Mouse (Mus musculus) lung, adult 18-20 months (tissue): Measurements from ENCODE around the gene Dach1.

Experiments used
- DNase-seq, 2 experiments: peaks; one replicate each; pipeline ENCODE4 v3.0.0; 2022; ENCODE audit warnings: mixed read lengths in 2 of 2

Gene Dach1

GRCm38 (mm10) chr14:98035261-98035660, 134.3 kb downstream of the Dach1 start:
- no peak for DNase-seq

DNA sequence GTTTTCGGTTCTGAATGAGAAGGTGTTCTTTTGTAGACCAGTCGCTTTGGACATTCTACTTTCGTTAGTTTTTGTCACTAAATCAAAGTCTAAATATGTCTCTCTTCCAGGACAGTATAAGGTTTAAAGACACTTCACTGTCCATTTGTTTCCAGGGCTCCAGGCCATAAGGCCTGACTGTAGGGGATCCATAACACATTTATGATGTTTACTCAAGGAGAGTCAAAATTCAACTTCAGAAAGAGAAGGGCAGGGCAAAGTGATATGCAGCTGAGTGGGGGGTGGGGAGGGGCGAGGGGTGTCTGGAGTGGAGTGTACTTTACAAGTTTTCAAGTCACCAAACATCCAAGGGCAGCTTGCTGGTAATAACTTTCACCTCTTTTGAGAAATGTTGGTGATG, 146.0 kb downstream of the Dach1 start:
- DNase-seq = no peak

GRCm38 (mm10) chr14:98014053-98014452, 155.5 kb downstream of the Dach1 start:
- no peak for DNase-seq

DNA sequence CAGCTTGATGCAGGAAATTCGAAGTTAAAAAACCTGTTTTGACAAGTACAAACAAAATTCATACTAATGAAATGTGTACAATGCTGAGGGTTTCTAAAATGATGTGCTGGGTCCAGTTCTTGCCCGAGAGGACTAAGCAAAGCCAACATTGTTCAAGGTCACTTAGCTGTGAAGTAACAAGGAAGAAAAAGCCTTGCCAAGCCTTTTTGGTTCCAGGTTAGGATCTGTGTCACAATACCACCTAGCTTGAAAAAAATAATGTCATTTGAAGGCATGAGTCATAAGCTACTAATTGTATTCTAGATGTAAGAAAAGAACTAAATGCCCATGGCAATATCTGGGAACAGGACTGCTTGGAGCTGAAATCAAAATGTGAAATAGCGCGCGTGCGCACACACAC, 161.1 kb downstream of the Dach1 start:
- no peak for DNase-seq

DNA sequence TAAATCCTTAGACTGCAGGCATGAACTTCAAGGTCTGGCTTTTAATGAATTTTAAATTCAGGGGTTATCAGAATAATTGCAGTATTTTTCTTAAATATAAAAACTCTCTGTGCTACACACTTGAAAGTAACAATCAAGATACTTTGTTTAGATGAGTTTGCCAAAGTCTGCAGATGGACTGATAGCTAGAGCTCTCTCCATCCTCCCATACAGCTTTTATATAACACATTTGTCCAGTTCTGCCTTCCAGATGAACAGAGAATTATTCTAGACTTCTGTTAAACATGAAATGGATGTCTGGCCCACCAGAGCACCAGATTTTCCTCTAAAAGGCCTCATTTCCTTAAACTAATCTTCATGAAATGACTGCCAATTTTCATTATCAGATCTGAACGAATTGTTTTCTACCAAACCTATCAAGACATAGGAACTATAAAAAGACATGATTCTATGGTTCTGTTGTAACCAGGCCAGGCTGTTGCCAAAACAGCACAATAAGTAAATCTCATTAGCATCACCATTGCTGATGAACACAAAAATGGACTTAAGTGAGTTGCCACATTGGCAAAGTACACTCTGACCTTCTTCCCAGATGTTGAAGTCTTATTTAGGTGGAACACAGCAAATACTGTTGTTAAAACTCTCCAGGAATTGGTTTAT, 167.4 kb downstream of the Dach1 start:
- DNase-seq = no peak

- no peak for DNase-seq
Measured at GRCm38 (mm10) chr14:97998584-97998983, 171.0 kb downstream of the Dach1 start.

DNA sequence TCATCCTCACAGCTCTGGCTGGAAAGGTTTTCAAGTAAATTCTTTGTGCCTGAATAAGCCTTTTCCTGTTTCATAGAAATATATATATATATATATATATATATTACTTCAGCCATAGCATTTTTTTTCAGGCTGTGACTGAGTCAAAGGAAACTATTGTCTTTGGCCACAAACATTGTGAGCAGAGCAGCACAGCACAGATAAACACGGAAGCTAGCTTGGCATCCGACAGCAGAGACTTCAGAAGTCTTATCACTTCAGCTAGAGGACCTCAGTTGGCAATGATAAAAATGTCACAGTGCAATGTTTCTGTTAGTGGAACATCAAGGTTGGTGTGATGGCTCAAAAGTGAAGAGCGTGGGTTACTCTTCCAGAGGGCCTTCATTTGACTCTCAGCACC, 186.3 kb downstream of the Dach1 start:
- peak; percentile 17 to 52 for DNase-seq

- DNase-seq = no peak
Measured at GRCm38 (mm10) chr14:97982676-97983075, 186.9 kb downstream of the Dach1 start.

GRCm38 (mm10) chr14:97980879-97981278, 188.7 kb downstream of the Dach1 start:
- no peak for DNase-seq

DNA sequence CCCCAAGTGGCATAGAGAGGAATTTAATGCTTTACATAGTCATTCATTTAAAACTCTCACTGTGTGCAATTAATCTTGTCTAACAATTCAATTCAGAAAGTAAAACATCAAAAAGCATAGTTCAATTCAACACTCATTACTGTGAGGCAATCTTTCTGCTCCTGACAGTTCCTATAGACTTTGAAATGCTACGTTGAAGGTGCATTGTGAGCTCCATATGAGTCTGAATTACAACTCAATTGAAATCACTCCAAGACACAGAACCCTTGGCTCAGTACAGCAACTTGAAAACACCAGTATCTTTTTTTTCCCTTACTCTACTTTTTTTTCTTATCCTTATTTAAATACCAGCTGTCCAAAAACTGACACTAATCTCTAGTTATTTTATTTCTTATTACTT, 193.5 kb downstream of the Dach1 start:
- no peak for DNase-seq

GRCm38 (mm10) chr14:97975447-97975846, 194.1 kb downstream of the Dach1 start:
- no peak for DNase-seq

DNA sequence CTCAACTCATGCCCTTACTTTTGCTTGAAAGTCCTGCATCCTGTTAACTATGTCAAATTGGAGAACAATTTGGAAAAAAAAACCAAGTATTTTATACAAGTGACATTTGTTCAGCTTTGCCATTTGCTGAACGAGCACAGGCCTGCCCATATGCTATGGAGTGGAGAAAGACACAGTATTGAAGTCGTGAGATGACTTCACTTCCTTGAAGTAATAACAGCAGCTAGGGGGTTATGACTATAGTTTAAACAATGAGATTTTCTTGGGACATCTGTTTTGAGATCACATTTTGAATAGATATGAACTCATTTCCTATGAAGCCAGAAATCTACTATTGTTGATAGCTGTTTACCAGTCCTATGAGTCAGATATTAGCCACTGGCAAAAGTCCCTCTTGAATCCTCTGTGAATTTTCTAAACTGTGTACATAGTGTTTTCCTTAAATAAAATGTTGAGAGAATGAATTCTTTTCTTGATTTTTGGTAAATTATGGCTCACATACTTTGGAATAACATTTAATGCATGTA, 205.0 kb downstream of the Dach1 start:
- DNase-seq = no peak

DNA sequence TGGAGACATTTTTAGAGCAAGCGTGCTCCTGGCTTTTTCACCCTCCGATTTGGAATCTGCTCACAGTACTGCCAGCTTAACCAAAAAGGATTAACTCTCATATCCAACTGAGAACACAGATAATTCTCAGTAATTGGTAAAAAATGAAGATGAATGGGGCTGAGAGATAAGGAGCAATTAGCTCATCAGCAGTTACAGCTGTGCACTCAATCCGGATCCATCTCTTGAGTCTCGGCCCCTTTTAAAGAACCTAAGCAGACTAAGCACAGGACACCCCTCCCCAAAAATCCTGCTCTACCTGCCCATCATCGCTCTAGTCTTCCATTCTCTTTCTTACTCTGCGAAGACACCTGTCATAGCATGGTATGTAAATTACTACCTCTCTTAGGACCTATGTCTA, 205.9 kb downstream of the Dach1 start:
- no peak for DNase-seq

DNA sequence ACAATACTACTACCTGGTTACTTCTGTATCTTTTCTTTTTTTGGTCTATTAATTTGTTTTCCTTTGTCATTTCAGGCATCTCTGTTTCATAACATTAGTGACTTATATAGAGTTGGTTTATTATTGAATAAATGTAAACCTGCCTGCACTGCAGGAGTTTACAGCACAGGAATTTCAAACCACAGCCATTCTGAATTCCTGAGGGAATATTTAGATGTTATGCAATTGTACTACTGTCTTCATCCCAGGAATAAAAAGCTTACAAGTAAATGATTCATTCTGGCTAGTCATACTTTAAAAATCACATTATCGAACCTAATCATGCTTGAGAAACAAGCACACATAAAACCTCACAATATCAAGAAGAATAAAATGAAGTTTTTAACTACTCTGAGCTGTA, 213.2 kb downstream of the Dach1 start:
- no peak for DNase-seq

- DNase-seq = no peak
Measured at GRCm38 (mm10) chr14:97945471-97945870, 224.1 kb downstream of the Dach1 start.

GRCm38 (mm10) chr14:97944643-97945268, 224.8 kb downstream of the Dach1 start:
- DNase-seq = no peak

GRCm38 (mm10) chr14:97942361-97942760, 227.2 kb downstream of the Dach1 start:
- no peak for DNase-seq

- no peak for DNase-seq
Measured at GRCm38 (mm10) chr14:97896622-97897021, 272.9 kb downstream of the Dach1 start.

DNA sequence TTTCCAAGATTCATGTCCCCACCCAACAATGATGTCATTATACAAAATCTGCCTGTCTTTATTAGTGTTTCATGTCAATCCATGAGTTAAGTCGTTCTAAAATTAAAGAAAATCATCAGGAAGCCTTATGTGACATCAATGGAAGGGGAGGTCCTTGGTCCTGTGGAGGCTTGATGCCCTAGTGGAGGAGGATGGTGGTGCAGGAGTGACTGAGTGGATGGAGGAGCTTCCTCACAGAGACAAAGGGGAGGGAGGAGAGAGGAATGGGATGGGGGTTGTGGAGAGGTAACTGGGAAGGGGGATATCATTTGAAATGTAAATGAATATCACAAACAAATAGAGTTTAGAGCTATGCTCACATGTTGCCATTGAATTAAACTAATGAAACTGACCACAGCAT, 287.6 kb downstream of the Dach1 start:
- DNase-seq = no peak

DNA sequence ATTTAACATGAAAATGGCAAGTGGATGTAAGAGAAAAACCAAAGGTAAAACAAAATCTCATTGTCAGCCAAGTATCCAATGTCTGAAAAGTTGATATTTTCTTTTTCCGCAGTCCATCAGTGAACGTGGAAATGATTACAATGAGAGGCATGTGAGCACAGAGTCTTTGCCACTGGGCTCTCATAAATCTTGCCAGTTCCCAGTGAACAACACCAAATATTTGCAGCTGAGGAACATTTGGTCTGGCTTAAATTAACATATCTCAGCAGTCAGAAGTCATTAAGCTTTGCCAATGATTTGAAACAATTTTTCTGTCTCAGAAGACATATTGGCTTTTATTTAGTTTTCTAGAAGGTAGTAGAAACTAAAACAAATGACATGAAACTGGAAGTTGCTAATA, 298.6 kb downstream of the Dach1 start:
- DNase-seq = no peak

DNA sequence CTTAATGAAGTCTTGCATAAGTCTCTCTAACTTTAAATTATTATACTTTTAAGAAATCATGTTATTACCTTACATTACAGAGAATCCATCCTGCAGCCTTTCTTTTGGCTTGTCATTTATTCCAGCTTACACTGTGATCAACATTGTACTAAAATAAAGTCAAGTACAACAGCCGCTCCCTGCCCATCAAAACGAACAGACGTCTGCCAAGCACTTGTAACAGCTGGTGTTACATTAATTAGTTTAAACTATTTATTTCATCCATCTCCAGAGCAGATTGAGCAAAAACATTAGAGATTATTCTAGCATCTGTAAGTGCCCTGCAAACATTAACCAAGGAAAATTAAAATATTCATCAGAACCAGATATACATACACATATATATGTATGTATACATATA, 311.2 kb downstream of the Dach1 start:
- DNase-seq = no peak

DNA sequence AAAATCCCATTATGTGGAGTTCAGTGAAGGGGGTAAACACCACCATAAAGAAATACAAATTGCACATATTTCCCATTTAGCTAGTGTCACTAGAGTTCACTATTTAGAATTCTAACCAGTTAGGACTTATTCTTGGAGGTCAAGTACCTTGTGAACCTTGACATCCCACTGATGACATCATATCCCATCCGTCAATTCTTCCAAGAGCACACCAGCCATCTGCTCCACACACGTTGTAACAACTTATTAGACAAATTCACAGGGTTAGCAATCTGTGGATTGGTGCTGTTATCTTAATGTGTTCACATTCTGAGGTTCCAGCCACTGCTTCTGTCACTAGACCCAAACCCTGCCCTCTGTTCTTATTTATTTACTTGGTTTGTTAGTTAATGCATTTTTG, 312.3 kb downstream of the Dach1 start:
- DNase-seq = no peak

GRCm38 (mm10) chr14:97855345-97855744, 314.2 kb downstream of the Dach1 start:
- DNase-seq = no peak

DNA sequence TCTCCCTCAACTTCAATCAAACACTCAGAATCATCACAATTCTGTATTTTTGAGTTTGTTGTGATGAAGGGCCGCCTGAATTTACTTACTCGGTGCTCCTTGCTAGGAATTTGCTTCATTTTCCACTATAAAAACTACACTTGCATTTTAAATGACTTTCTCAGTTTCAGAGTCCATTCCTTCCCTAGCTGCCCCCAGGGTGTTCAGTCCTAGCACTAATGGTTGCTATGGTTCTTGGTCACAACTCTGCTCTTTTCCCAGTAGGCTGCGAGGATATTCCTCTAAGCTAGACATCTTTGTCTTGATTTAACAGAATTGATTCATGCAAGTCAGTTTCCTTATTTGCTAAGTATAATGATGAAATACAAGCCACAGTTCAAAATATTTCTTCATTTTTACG, 319.1 kb downstream of the Dach1 start:
- DNase-seq = no peak

DNA sequence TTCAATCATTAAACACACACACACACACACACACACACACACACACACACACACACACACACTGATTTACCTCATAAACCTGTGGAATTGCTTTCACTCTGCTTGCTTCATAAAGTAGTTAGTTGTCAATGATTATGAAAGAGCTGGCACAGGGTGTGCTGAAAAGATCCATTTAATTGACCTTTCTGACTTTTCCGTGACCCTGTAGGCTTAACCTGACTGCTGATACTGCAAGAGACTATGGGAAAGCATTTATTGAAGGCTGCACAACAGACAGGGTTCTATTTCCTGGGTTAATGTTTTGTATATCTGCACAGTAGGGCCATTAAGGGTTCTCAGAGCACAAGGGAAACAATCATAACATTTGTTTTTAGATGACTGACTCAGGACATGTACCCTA, 321.9 kb downstream of the Dach1 start:
- DNase-seq = no peak
